Mouse (Mus musculus) embryonic fibroblast, embryonic 13.5 days (primary cell): ENCODE results near the gene Rnf114. TPM values are rescaled to one million over a fixed set of nuclear protein-coding genes. Genes with fewer than 3 reads are reported as not detected.

ENCODE experiments used
- H3K27ac ChIP-seq: 2 replicates; pipeline ENCODE4 v1.5.1; 2012; ENCODE audit warnings: low read length, control low read depth, inconsistent platforms; ENCODE audit not compliant: insufficient read depth
- H3K4me1 ChIP-seq: 2 replicates; pipeline ENCODE4 v1.6.1; 2011; ENCODE audit warnings: low read length; ENCODE audit not compliant: control insufficient read depth, insufficient read depth
- H3K4me3 ChIP-seq: 2 replicates; pipeline ENCODE4 v1.5.1; 2011; ENCODE audit warnings: mild to moderate bottlenecking, control low read depth, low read length; ENCODE audit not compliant: insufficient read depth
- CTCF ChIP-seq: IDR thresholded peaks from 2 replicates; pipeline ENCODE4 v1.5.1; 2011; ENCODE audit warnings: mild to moderate bottlenecking, control low read depth, low read length, moderate library complexity, borderline replicate concordance; ENCODE audit not compliant: insufficient read depth
- POLR2A ChIP-seq: IDR thresholded peaks from 2 replicates; pipeline ENCODE4 v1.6.1; 2011; ENCODE audit warnings: low read depth, mild to moderate bottlenecking, control low read depth, low read length, moderate library complexity
- polyA plus RNA-seq: library from polyadenylated mRNA; stranded (reverse); fragments of >200 nt; gene quantifications from 2 replicates; pipeline ENCODE4 v1.2.4, GENCODE M21; 2011; ENCODE audit warnings: low read depth; ENCODE audit not compliant: missing spikeins, insufficient read length

The Rnf114 gene
- polyA plus RNA-seq, 1 experiment = 44.9 TPM

GRCm38 (mm10) chr2:167546447-167547195 lies 54.2 kb downstream of the Rnf114 start:
- peaks cover 12% of the 10 kb centered on the region for H3K4me1 ChIP-seq

GRCm38 (mm10) chr2:167547444-167547843 lies 55.0 kb downstream of the Rnf114 start:
- peaks cover 15% of the 10 kb centered on the region for H3K4me1 ChIP-seq

More at GRCm38 (mm10) chr2:167546447-167547195, 54.2 kb downstream of the Rnf114 start:
- Histone ChIP-seq H3K27ac (peak overlapping the region; percentile 42), H3K4me3 (no peak overlapping the region)
- no peak for TF ChIP-seq CTCF
- no peak for TF ChIP-seq POLR2A

GRCm38 (mm10) chr2:167548961-167549360 lies 56.5 kb downstream of the Rnf114 start:
- TF ChIP-seq CTCF = no peak
- no peak for TF ChIP-seq POLR2A
- Histone ChIP-seq H3K4me1 (peaks cover 9% of the 10 kb centered on the region), H3K4me3 (no peak overlapping the region), H3K27ac (no peak overlapping the region)

More at GRCm38 (mm10) chr2:167547444-167547843, 55.0 kb downstream of the Rnf114 start:
- no peak overlapping the region for H3K27ac ChIP-seq
- no peak overlapping the region for H3K4me3 ChIP-seq
- TF ChIP-seq CTCF (no peak), POLR2A (no peak)

- H3K4me3 ChIP-seq = no peak overlapping the region
- no peak for TF ChIP-seq POLR2A
- TF ChIP-seq CTCF = no peak
- H3K4me1 ChIP-seq = peaks cover 9% of the 10 kb centered on the region
- no peak overlapping the region for H3K27ac ChIP-seq
Measured at GRCm38 (mm10) chr2:167550341-167550854, 58.0 kb downstream of the Rnf114 start.

GRCm38 (mm10) chr2:167551342-167551920 lies 59.0 kb downstream of the Rnf114 start:
- H3K4me1 ChIP-seq = peaks cover 9% of the 10 kb centered on the region
- no peak for TF ChIP-seq CTCF
- TF ChIP-seq POLR2A = no peak
- H3K27ac ChIP-seq = no peak overlapping the region; the same call in 1 of the 2 replicates
- H3K4me3 ChIP-seq = no peak overlapping the region

- no peak overlapping the region for H3K4me3 ChIP-seq
- peak overlapping the region; percentile 88 for H3K27ac ChIP-seq
- H3K4me1 ChIP-seq = peaks cover 9% of the 10 kb centered on the region
- no peak for TF ChIP-seq CTCF
- TF ChIP-seq POLR2A = no peak
Measured at GRCm38 (mm10) chr2:167552292-167552691, 59.8 kb downstream of the Rnf114 start.

GRCm38 (mm10) chr2:167552927-167553402 lies 60.5 kb downstream of the Rnf114 start:
- H3K27ac ChIP-seq = peak overlapping the region; percentile 88
- TF ChIP-seq CTCF (no peak), POLR2A (no peak)
- peaks cover 9% of the 10 kb centered on the region for H3K4me1 ChIP-seq
- H3K4me3 ChIP-seq = no peak overlapping the region

GRCm38 (mm10) chr2:167555766-167556165 lies 63.3 kb downstream of the Rnf114 start:
- TF ChIP-seq CTCF (no peak), POLR2A (no peak)
- Histone ChIP-seq H3K4me1 (peaks cover 7% of the 10 kb centered on the region), H3K27ac (no peak overlapping the region), H3K4me3 (no peak overlapping the region)

- TF ChIP-seq CTCF (no peak), POLR2A (no peak)
- Histone ChIP-seq H3K27ac (no peak overlapping the region), H3K4me3 (no peak overlapping the region), H3K4me1 (peaks cover 11% of the 10 kb centered on the region; the same call in 1 of the 2 replicates)
Measured at GRCm38 (mm10) chr2:167559413-167559812, 67.0 kb downstream of the Rnf114 start.
